Mouse (Mus musculus) limb, embryonic 11.5 days (tissue): ENCODE results near the gene Ric1. TPM values are rescaled to one million over a fixed set of nuclear protein-coding genes. Genes with fewer than 3 reads are reported as not detected.
A peak's percentile ranks its signal among the peaks of the same experiment; 100 is the strongest.

Experiments
- ATAC-seq: fragments of 200-750 bp; cut with Nextera tagmentation; 2 replicates; pipeline ENCODE4 v1.8.0; 2017; ENCODE audit warnings: low read depth; ENCODE audit not compliant: insufficient number of reproducible peaks, low FRiP score, low TSS enrichment
- DNase-seq: peaks from one replicate; pipeline ENCODE4 v3.0.0-alpha.2; 2015; ENCODE audit warnings: low spot score
- H3K27ac ChIP-seq: fragments of 300-500 bp; sonication (generic); replicated peaks from 2 replicates; pipeline ENCODE4 v1.5.1; 2014; ENCODE audit warnings: low read depth, mild to moderate bottlenecking, low read length
- H3K27me3 ChIP-seq: fragments of 300-500 bp; sonication (generic); 2 replicates; pipeline ENCODE4 v1.6.1; 2014; ENCODE audit warnings: mild to moderate bottlenecking, low read length, mixed read lengths; ENCODE audit not compliant: control insufficient read depth, insufficient read depth
- H3K36me3 ChIP-seq: fragments of 300-500 bp; sonication (generic); 2 replicates; pipeline ENCODE4 v1.6.1; 2014; ENCODE audit warnings: mild to moderate bottlenecking, low read length, moderate library complexity, mixed read lengths; ENCODE audit not compliant: control insufficient read depth, insufficient read depth
- H3K4me1 ChIP-seq: fragments of 300-500 bp; sonication (generic); 2 replicates; pipeline ENCODE4 v1.6.1; 2014; ENCODE audit warnings: low read length, mixed read lengths; ENCODE audit not compliant: control insufficient read depth, insufficient read depth
- H3K4me2 ChIP-seq: fragments of 300-500 bp; sonication (generic); 2 replicates; pipeline ENCODE4 v1.6.1; 2014; ENCODE audit warnings: low read depth, mild to moderate bottlenecking, moderate library complexity; ENCODE audit not compliant: severe bottlenecking
- H3K4me3 ChIP-seq: fragments of 300-500 bp; sonication (generic); 2 replicates; pipeline ENCODE4 v1.5.1; 2014; ENCODE audit warnings: low read depth, low read length
- H3K9ac ChIP-seq: fragments of 300-500 bp; sonication (generic); 2 replicates; pipeline ENCODE4 v1.6.1; 2014; ENCODE audit warnings: mild to moderate bottlenecking, low read length
- H3K9me3 ChIP-seq: fragments of 300-500 bp; sonication (generic); 2 replicates; pipeline ENCODE4 v1.6.1; 2016; ENCODE audit warnings: low read length; ENCODE audit not compliant: control insufficient read depth
- WGBS: fragments of 180-500 bp; shearing (Covaris S2); extraction: QIAGEN DNeasy Blood & Tissue Kit; methylation state at CpG from one replicate; pipeline ENCODE4 v1.1.7; 2014; 5-methylcytosine and 5-hydroxymethylcytosine counted together
- polyA plus RNA-seq: library from polyadenylated mRNA; unstranded; fragments of >200 nt; fragmentation: Nextera tagmentation; extraction: Ambion mirVana; gene quantifications from 2 replicates; pipeline ENCODE4 v1.2.1, GENCODE M21; 2014

Gene Ric1
- polyA plus RNA-seq, 1 experiment from 2014 or later: 21.9 TPM

DNA sequence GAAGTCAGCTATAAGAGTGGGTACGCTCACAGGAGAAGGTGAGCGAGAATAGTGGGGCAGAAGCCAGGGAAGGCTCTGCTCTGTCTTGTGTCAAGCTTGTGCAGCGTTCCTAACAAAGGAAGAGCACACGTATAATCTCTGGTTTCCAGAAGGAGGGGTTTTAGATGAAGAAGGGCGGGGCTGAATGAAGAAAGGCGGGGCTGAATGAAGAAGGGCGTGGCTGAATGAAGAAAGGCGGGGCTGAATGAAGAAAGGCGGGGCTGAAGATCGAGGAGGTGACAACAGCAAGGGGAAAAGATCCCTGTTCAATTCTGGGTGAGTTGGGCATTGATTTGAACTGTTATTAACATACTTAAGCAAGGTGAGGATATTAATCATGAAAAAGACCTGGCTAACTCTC is 6.1 kb upstream of the Ric1 start:
- H3K4me3 ChIP-seq: no peak overlapping the region
- DNase-seq (no peak), ATAC-seq (no peak)
- H3K36me3 ChIP-seq: 0 out of 2 replicates have a peak, but pooled peaks cover 3% of the 10 kb centered on the region
- no peaks in the 10 kb centered on the region for H3K9me3 ChIP-seq
- H3K27me3 ChIP-seq: no peaks in the 10 kb centered on the region
- no peak overlapping the region for H3K27ac ChIP-seq
- no peak overlapping the region for H3K9ac ChIP-seq
- H3K4me2 ChIP-seq: no peak overlapping the region
- no peaks in the 10 kb centered on the region for H3K4me1 ChIP-seq
- WGBS: 71% methylated on average over 10 of the region's 10 CpGs

DNA sequence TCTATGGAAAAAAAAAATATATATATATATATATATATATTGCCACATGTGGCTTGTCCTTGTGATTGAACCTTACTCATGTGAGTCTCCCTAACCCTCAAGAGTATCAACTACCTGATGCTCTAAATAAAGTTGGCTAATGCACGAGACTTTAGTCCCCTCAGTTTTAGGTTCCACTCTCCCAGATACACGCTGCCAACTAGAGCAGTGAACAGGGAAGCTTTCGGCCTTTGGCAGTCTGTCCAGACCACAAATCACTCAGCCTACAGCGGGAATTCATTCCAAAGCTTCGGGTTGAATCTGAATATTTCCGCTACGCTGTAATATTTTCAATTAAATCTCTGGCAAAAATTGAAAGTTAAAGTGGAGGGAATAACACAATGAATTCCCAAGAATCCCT is 3.7 kb upstream of the Ric1 start:
- H3K27me3 ChIP-seq: no peaks in the 10 kb centered on the region
- DNase-seq (no peak), ATAC-seq (no peak)
- H3K4me1 ChIP-seq: no peaks in the 10 kb centered on the region
- no peak overlapping the region for H3K4me3 ChIP-seq
- no peak overlapping the region for H3K9ac ChIP-seq
- no peaks in the 10 kb centered on the region for H3K9me3 ChIP-seq
- H3K27ac ChIP-seq: no peak overlapping the region
- 0 out of 2 replicates have a peak, but pooled peaks cover 3% of the 10 kb centered on the region for H3K36me3 ChIP-seq
- 86% methylated on average over 7 of the region's 7 CpGs for WGBS
- no peak overlapping the region for H3K4me2 ChIP-seq

DNA sequence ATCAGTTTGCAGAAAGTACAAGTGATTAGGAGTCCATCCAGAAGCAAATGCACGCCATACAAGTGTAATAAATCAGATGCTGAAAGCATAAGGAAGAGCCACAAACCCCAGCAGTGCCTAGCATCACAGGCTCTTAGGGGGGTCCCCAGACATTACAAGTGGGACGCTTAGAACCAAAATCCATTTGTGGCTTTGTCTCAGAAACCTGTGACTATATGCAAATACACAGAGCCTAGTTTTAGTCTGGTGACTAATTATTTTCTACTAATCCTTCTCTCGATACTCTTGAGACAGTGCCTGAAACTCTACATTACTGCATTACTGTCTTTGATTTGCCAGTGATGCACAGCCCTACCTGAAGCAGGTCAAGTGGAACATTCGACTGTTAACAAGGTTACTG is 3.2 kb upstream of the Ric1 start:
- Histone ChIP-seq H3K4me1 (no peaks in the 10 kb centered on the region), H3K36me3 (0 out of 2 replicates have a peak, but pooled peaks cover 3% of the 10 kb centered on the region), H3K27ac (no peak overlapping the region), H3K4me3 (no peak overlapping the region), H3K4me2 (no peak overlapping the region), H3K9me3 (no peaks in the 10 kb centered on the region), H3K27me3 (no peaks in the 10 kb centered on the region), H3K9ac (no peak overlapping the region)
- DNase-seq (no peak), ATAC-seq (no peak)
- WGBS: 77% methylated on average over 4 of the region's 4 CpGs

DNA sequence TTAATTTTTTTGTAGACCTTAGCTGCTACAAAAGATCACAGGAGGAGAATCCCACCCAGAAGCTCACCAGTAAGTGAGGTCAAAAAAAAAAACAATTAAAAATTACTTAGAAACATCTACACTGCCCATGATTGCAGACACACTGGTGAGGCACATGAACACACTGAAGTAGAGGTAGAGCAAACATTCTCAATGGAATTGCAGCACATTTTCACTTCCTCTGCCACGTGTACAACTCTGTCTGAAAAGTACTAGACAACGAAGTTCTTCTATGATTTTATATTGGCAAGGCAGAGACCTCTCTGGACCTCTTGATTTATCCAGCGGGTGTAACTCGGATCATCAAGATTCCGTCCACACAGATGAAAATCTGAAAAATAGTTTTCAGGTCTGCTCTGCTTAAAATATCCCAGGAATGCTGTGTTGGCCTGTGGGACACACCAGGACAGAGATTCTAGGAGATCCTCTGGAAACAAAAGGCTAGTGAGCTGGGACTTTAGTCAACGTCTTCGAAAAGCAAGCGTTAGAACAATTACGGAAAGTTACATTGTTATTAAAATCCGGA is 1.0 kb upstream of the Ric1 start:
- no peak overlapping the region for H3K4me3 ChIP-seq

DNA sequence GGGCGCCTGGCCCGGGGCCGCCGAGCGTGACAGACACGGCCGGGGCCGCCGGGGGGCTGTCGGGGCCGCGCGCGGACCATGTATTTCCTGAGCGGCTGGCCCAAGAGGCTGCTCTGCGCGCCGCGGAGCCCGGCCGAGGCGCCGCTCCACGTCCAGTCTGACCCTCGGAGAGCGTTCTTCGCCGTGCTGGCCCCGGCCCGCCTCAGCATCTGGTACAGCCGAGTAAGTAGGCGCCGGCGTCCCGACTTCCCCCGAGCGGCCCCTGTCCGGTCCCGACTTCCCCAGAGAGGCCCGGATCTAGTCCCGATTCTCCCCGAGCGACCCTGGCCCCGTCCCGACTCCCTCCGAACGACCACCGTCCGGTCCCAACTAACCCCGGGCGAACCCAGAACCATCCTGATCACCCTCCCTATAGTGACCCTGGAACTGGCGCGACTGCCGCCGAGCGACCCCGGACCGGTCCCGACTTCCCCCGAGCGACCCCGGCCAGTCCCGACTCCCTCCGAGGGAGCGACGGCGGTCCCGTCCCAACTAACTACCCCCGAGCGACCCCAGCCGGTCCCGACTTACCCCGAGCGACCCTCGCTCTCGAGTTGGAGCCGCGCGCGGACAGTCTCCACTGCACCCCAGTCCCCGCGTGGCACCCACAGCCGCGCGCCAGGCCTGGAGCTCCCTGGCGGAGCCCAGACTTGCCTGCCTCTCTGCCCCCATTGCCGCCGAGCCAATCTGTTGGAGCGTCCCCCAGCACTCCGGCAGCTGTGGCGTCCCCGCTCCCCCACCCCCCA is 555 bp downstream of the Ric1 start:
- ATAC-seq (peak; percentile 67), DNase-seq (peak; percentile 75)
- peaks cover 6% of the 10 kb centered on the region for H3K4me1 ChIP-seq
- under 1% methylated on average over 70 of the region's 92 CpGs for WGBS
- peak overlapping the region; percentile 94 for H3K27ac ChIP-seq
- H3K4me3 ChIP-seq: peak overlapping the region; percentile 92
- H3K4me2 ChIP-seq: peak overlapping the region; percentile 50
- H3K36me3 ChIP-seq: no peaks in the 10 kb centered on the region
- no peaks in the 10 kb centered on the region for H3K9me3 ChIP-seq
- H3K9ac ChIP-seq: peak overlapping the region; percentile 95
- H3K27me3 ChIP-seq: no peaks in the 10 kb centered on the region

More for the DNA sequence above, 1.0 kb upstream of the Ric1 start:
- Histone ChIP-seq H3K36me3 (no peaks in the 10 kb centered on the region), H3K4me1 (peaks cover 6% of the 10 kb centered on the region), H3K27me3 (no peaks in the 10 kb centered on the region), H3K4me2 (peak overlapping the region; percentile 43; the same call in 1 of the 2 replicates), H3K9me3 (no peaks in the 10 kb centered on the region), H3K27ac (no peak overlapping the region), H3K9ac (no peak overlapping the region)
- ATAC-seq (no peak), DNase-seq (no peak)
- WGBS: 56% methylated on average over 10 of the region's 10 CpGs

DNA sequence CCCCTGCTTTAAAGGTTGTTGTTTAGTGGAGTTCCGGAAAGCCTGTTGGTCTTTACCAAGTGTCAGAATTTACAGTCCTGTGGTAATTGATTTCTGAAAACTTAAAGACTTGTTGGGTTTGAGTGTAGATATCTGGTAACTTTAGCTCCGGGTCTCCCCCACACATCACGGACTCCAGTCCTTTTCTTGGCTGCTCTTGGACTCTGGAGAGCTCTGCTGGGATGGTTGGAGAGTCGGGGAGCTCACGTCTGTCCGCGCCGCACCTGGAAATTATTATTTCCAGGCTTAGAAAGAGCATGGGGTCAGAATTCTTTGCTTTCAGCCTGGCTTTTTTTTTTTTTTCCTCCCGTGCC is 1.1 kb downstream of the Ric1 start:
- Histone ChIP-seq H3K4me1 (peaks cover 6% of the 10 kb centered on the region), H3K27ac (peak overlapping the region; percentile 94), H3K9ac (peak overlapping the region; percentile 95), H3K4me2 (peak overlapping the region; percentile 50), H3K4me3 (peak overlapping the region; percentile 92), H3K36me3 (no peaks in the 10 kb centered on the region), H3K9me3 (no peaks in the 10 kb centered on the region), H3K27me3 (no peaks in the 10 kb centered on the region)
- peak; percentile 37 for ATAC-seq
- WGBS: 0% methylated on average over 9 of the region's 9 CpGs
- DNase-seq: peak; percentile 77

- H3K4me2 ChIP-seq: peak overlapping the region; percentile 50
- H3K9me3 ChIP-seq: 0 out of 2 replicates have a peak, but pooled peaks cover 1% of the 10 kb centered on the region
- peak overlapping the region; percentile 92 for H3K4me3 ChIP-seq
- ATAC-seq (no peak), DNase-seq (no peak)
- H3K4me1 ChIP-seq: peaks cover 6% of the 10 kb centered on the region
- H3K9ac ChIP-seq: peak overlapping the region; percentile 0
- H3K36me3 ChIP-seq: no peaks in the 10 kb centered on the region
- H3K27ac ChIP-seq: peak overlapping the region; percentile 94; the same call in 1 of the 2 replicates
- 19% methylated on average over 5 of the region's 5 CpGs for WGBS
- H3K27me3 ChIP-seq: no peaks in the 10 kb centered on the region
These were observed 1.6 kb downstream of the Ric1 start for GRCm38 (mm10) chr19:29523701-29524100.

DNA sequence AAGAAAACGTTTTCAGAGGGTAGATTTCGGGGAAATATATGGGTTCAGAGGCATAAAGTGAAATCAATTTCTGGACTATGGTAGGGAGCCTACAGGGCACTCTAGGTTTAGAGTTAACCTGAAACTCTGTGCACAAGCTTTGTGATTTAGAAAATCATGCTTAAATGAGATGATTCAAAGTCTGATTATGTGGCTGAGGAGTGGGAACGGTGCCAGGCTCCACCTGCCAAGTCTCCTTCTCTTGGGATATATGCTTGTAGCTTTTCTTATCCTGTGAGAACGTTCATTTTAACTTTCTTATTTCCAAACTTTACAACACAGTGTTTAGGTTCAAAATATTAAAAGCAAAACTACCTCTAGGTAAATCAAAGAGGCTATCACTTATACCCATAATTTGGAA is 2.5 kb downstream of the Ric1 start:
- no peak overlapping the region for H3K9ac ChIP-seq
- 74% methylated on average over 4 of the region's 4 CpGs for WGBS
- no peak overlapping the region for H3K27ac ChIP-seq
- H3K4me1 ChIP-seq: peaks cover 6% of the 10 kb centered on the region
- no peak overlapping the region for H3K4me2 ChIP-seq
- ATAC-seq (no peak), DNase-seq (no peak)
- H3K4me3 ChIP-seq: no peak overlapping the region
- no peaks in the 10 kb centered on the region for H3K36me3 ChIP-seq
- H3K9me3 ChIP-seq: 0 out of 2 replicates have a peak, but pooled peaks cover 5% of the 10 kb centered on the region
- no peaks in the 10 kb centered on the region for H3K27me3 ChIP-seq
